Mouse (Mus musculus): Measurements from ENCODE around the gene Cyp4a30b.
"Not testable (repeated sequence)": the region's sequence is repeated elsewhere in the genome, so short reads cannot be mapped to it uniquely, and the experiment has no call there.

The Cyp4a30b gene

DNA sequence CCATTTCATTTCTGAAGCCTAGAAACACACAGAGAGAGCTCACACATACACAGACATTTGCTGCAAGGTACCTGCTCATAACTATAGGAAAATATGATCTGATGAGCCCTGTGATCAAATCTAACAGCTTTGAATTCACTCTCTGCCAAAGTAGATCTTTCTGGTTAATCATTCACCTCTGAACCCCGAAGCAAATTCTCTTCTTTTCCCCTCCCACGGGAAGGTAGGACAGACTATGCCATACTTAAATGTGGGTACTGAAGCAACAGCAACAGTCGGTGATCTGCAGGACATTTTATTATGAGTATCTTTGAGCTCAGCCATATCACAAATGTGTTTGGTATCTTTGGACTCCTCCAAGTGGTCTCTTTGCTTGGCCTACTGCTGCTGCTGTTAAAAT, at the start of gene Cyp4a30b:
TSS of gene Cyp4a30b (plus strand) at position 301 of the 400 bp plus-strand sequence.
- no peak for DNase-seq (ENCODE audit: low read depth, low spot score)

- not testable (repeated sequence) for DNase-seq (ENCODE audit: low read depth, low spot score)
Observed at GRCm38 (mm10) chr4:115411324-115411723, 41.1 kb upstream of the Cyp4a30b start, which contains the start of gene Cyp4a12b. Cyp4a12b (plus strand) TSS chr4:115411624.

GRCm38 (mm10) chr4:115450577-115451137, 1.7 kb upstream of the Cyp4a30b start:
- DNase-seq (ENCODE audit: low read depth, low spot score) = no peak

GRCm38 (mm10) chr4:115473585-115473984, 21.2 kb downstream of the Cyp4a30b start:
- DNase-seq (ENCODE audit: low read depth, low spot score) = not testable (repeated sequence)

DNA sequence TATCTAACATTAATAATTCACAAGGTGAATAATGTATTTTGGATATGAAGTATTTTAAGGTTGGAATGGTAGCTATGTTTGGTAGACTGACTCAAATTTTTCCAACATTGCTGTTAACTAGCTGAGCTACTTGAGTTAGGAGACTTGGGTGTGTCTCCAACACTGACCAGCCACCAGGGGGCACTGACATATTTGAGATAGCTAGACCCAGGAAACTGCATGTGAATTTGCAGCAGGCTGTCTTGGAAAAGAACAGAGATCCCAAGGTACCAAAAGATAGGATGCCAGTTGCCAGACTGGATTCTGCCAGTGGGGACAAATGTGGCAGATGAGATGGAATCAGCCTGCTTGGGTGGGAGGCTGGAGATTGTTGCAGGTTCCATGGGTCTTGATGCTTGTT, 23.6 kb downstream of the Cyp4a30b start:
- DNase-seq (ENCODE audit: low read depth, low spot score) = not testable (repeated sequence)

DNA sequence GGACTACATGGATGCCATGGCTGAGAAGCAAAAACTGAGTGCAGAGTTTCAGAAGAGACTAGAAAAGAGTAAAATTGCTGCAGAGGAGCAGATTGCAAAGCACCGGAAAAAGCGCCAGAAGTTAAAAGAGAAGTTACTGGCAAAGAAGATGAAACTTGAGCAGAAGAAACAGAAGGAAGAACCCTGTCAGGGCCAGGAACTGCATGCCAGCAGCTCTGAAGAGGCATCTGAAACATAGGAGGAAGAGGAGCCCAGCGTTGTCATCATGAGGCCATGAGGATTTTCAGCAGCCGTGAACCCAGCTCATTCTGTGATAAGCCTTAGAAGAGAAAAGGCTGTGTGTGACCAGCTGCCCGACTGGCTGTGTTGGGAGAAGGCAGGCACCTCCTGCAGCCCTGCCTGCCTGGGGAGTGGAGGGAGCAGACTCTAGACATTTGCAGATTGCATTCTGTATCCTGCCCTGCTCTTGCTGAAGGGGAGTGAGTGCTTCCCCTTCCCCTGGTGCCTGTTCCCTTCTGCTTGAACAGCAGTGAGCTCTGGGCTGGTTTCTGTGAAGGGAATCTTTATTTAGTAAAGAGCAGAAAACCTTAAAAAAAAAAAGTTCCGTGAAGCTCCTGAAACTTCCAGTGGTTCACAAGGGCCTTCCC, 28.7 kb downstream of the Cyp4a30b start:
- DNase-seq (ENCODE audit: low read depth, low spot score) = no peak

DNA sequence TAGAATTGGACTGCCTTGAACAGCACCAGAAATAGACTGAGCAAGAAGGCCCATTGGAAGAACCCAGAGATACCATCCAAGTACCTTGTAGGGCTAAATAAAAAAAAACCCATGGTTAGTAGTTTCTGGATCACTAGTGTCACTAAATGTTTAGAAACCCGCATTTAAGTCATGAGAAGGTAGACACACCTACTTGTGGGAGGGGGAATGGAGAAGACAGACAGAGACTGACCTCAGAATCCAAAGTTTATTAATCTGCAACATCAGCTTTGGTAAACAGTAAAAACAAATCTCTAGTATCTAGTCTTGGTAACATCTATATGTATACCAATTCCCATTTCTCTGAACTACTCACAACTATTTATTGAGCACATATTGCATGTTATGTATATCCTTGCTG, 43.6 kb downstream of the Cyp4a30b start, which contains the start of gene Cyp4a14:
TSS of gene Cyp4a14 (minus strand) at position 142 of the 400 bp plus-strand sequence.
- no peak for DNase-seq (ENCODE audit: low read depth, low spot score)

GRCm38 (mm10) chr4:115497466-115497865, 45.1 kb downstream of the Cyp4a30b start:
- no peak for DNase-seq (ENCODE audit: low read depth, low spot score)

DNA sequence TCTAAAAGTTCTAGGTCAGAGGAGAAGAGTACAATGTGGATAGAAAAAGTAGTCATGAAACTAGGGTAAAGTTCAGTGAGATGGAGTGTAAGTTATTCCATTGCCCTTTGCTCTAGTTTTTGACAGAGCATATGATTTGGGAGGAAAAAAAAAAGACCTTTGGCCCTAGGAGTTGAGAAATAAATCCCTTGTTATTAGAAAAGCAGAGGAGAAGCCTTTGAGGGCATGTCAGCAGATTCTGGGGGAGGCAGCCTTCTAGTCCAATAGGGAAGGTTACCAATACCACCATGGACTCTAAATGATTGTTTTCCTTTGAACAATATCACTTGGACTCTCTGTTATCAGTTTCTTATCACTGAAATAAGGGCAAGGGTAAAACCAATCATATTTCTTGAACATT, 61.6 kb downstream of the Cyp4a30b start:
- DNase-seq (ENCODE audit: low read depth, low spot score) = not testable (repeated sequence)

- DNase-seq (ENCODE audit: low read depth, low spot score) = not testable (repeated sequence)
Observed at GRCm38 (mm10) chr4:115518000-115518399, 65.6 kb downstream of the Cyp4a30b start, which contains the start of gene Cyp4a10. Cyp4a10 (plus strand) TSS chr4:115518264.

- no peak for DNase-seq (ENCODE audit: low read depth, low spot score)
Observed at GRCm38 (mm10) chr4:115519444-115519843, 67.0 kb downstream of the Cyp4a30b start.
